Mouse (Mus musculus) forebrain, embryonic 10.5 days (tissue): ENCODE results near the gene Dner. TPM values are rescaled to one million over a fixed set of nuclear protein-coding genes. Genes with fewer than 3 reads are reported as not detected.

ENCODE experiments used
- DNase-seq: peaks from one replicate; pipeline ENCODE4 v3.0.0-alpha.2; 2017; ENCODE audit warnings: low spot score; ENCODE audit errors: extremely low spot score
- H3K27ac ChIP-seq: fragments of 300-500 bp; sonication (generic); 2 replicates; pipeline ENCODE4 v1.5.1; 2016; ENCODE audit warnings: mild to moderate bottlenecking
- H3K27me3 ChIP-seq: fragments of 300-500 bp; sonication (generic); 2 replicates; pipeline ENCODE4 v1.6.1; 2016; ENCODE audit warnings: mild to moderate bottlenecking; ENCODE audit not compliant: poor library complexity, severe bottlenecking
- H3K36me3 ChIP-seq: fragments of 300-500 bp; sonication (generic); replicated peaks from 2 replicates; pipeline ENCODE4 v1.6.1; 2016; ENCODE audit warnings: mild to moderate bottlenecking, moderate library complexity
- H3K4me1 ChIP-seq: fragments of 300-500 bp; sonication (generic); 2 replicates; pipeline ENCODE4 v1.6.1; 2016
- H3K4me3 ChIP-seq: fragments of 300-500 bp; sonication (generic); 2 replicates; pipeline ENCODE4 v1.5.1; 2016; ENCODE audit warnings: mild to moderate bottlenecking, moderate library complexity
- H3K9me3 ChIP-seq: fragments of 300-500 bp; sonication (generic); 2 replicates; pipeline ENCODE4 v1.6.1; 2016; ENCODE audit warnings: mild to moderate bottlenecking, moderate library complexity
- WGBS: fragments of 180-500 bp; shearing (Covaris S2); methylation state at CpG from one replicate; pipeline ENCODE4 v1.1.7; 2016; 5-methylcytosine and 5-hydroxymethylcytosine counted together
- polyA plus RNA-seq: library from polyadenylated mRNA; unstranded; fragments of >200 nt; fragmentation: Nextera tagmentation; extraction: Ambion mirVana; gene quantifications from 2 replicates; pipeline ENCODE4 v1.2.1, GENCODE M21; 2016

Dner gene
- polyA plus RNA-seq, 1 experiment from 2014 or later = 8.3 TPM

DNA sequence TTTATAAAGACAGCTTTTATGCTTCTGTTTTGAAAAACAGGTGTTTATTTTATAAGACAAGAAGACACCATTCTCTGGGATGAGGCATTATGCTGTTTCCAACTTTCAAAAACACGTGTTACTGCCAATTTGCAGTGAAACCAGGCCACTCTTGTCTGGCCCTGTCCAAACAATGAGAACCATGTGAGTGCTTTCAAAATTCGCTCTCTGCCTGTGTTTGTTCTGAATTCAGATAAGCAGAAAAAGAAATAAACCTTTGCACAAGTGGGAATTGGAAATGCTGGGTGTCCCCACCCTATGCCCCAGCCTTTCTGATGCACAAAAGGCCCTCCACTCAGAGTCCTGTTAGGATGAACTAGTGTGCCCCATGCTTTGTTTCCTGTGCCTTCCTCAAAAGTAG is 276.6 kb downstream of the Dner start:
- Histone ChIP-seq H3K27me3 (no peaks in the 10 kb centered on the region), H3K4me3 (no peak overlapping the region), H3K4me1 (peaks cover 36% of the 10 kb centered on the region), H3K27ac (no peak overlapping the region), H3K36me3 (no peaks in the 10 kb centered on the region), H3K9me3 (no peaks in the 10 kb centered on the region)
- DNase-seq = no peak
- 76% methylated on average over 2 of the region's 2 CpGs for WGBS

DNA sequence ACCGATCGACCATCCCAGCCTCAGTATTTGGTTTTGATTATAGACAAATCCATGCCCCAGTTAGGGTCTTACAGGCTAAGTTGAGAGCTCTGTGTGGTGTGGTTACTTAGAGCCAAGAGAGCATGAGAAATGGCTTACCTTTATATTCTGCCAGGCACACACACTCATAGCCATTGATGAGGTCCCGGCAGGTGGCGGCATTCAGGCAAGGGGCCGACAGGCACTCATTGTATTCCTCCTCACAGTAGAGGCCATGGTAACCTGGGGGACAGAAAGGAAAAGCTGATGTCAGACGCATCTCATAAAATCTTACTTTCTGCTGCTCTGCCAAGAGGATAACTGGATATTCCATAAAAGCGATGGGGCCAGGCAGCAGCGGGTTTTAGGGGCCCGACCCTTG is 277.5 kb downstream of the Dner start:
- Histone ChIP-seq H3K4me3 (no peak overlapping the region), H3K4me1 (peaks cover 36% of the 10 kb centered on the region), H3K27me3 (no peaks in the 10 kb centered on the region), H3K27ac (0 out of 2 replicates have a peak overlapping the region, but pooled peaks have one; percentile 30), H3K9me3 (no peaks in the 10 kb centered on the region), H3K36me3 (no peaks in the 10 kb centered on the region)
- WGBS = 42% methylated on average over 9 of the region's 9 CpGs
- DNase-seq = no peak

DNA sequence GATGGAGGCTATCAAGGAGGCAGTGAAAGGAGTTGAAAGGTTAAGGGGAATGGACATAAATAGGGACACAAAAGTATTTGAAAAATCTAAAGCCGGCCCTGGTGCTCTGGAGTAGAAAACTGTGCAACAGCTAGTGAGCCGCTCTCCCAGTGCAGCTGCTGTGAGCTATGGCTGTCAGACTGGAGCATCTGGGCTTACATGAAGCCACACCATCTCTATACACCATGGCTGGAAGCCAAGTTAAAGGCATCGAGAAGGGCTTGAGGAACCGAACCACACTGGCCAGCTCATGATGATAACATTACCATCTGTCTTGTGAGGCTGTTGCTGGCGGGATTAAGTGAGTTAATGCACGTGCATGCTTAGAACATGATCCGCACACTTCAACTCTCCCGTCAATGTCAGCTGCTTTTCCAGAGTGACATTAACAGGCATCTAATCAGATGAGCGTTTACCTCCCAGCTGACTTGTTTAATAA is 278.2 kb downstream of the Dner start:
- no peak for DNase-seq
- 78% methylated on average over 9 of the region's 9 CpGs for WGBS

DNA sequence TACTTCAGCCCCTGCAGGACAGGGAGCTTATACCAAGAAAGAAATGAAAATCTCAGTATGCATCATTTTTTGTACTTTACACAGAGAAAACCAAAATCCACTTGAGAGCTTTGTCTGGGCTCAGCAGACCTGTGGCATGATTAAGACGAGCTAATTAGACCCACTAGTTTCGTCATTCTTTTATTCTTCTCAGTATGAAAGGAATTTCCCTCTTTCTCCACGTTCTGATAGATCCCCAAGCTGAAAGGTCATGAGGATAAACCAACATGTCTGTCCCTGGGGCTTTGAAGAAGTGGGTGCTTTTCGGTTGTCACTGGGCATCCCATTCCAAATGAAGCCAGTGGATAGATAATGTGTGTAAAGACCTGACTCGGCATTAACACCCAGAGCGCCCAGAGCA is 278.7 kb downstream of the Dner start:
- 0 out of 2 replicates have a peak overlapping the region, but pooled peaks have one; percentile 17 for H3K27ac ChIP-seq
- no peak for DNase-seq
- H3K4me3 ChIP-seq = no peak overlapping the region
- H3K4me1 ChIP-seq = peaks cover 33% of the 10 kb centered on the region
- H3K36me3 ChIP-seq = no peaks in the 10 kb centered on the region
- 35% methylated on average over 6 of the region's 6 CpGs for WGBS
- H3K27me3 ChIP-seq = no peaks in the 10 kb centered on the region
- H3K9me3 ChIP-seq = no peaks in the 10 kb centered on the region

More for the DNA sequence above, 278.2 kb downstream of the Dner start:
- Histone ChIP-seq H3K9me3 (no peaks in the 10 kb centered on the region), H3K36me3 (no peaks in the 10 kb centered on the region), H3K27me3 (no peaks in the 10 kb centered on the region), H3K27ac (0 out of 2 replicates have a peak overlapping the region, but pooled peaks have one; percentile 17), H3K4me1 (peaks cover 36% of the 10 kb centered on the region), H3K4me3 (no peak overlapping the region)

DNA sequence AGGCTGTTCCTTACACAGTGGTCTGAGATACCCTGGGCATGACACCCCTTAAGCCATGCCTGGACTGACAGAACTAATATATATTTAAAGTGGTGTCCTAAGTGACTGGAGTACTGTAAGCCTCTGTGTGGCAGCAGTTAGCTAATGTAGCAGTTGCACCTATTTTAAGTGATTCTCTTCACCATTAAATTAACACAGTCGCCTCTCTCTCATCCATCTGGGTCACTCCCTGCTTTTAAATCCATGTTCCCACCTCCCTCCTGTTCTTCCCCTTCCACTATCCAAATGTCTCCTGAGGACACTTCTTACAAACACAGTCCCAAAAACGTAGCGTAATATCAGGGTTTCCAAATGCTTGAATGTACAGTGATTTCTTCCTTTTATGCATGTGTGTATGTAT is 281.6 kb downstream of the Dner start:
- H3K36me3 ChIP-seq = no peaks in the 10 kb centered on the region
- H3K27ac ChIP-seq = no peak overlapping the region
- H3K4me3 ChIP-seq = no peak overlapping the region
- H3K27me3 ChIP-seq = no peaks in the 10 kb centered on the region
- DNase-seq = no peak
- no peaks in the 10 kb centered on the region for H3K9me3 ChIP-seq
- H3K4me1 ChIP-seq = peaks cover 31% of the 10 kb centered on the region
- WGBS = 92% methylated on average over 3 of the region's 3 CpGs

DNA sequence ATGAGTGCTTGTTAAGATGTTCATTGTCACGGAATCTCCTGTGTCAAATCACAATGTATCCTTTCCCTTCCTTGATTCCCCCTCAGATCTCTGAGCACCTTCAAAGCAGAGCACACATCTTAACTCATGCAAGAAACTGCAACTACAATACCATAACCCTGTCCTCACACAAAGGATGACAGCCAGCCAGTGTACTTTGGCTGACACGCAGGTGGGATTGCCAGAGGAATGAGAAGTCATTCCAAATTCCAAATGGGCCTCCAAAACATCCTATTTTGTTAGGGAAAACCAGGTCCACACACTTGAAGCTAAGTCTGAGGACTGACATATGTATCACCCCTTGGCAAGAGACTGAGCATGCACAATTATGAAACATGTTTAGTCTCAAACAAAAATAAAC is 286.5 kb downstream of the Dner start:
- H3K36me3 ChIP-seq = no peaks in the 10 kb centered on the region
- no peaks in the 10 kb centered on the region for H3K9me3 ChIP-seq
- WGBS = 83% methylated on average over 2 of the region's 2 CpGs
- H3K27ac ChIP-seq = no peak overlapping the region
- H3K4me1 ChIP-seq = peaks cover 6% of the 10 kb centered on the region
- no peaks in the 10 kb centered on the region for H3K27me3 ChIP-seq
- DNase-seq = peak; percentile 3
- H3K4me3 ChIP-seq = no peak overlapping the region

DNA sequence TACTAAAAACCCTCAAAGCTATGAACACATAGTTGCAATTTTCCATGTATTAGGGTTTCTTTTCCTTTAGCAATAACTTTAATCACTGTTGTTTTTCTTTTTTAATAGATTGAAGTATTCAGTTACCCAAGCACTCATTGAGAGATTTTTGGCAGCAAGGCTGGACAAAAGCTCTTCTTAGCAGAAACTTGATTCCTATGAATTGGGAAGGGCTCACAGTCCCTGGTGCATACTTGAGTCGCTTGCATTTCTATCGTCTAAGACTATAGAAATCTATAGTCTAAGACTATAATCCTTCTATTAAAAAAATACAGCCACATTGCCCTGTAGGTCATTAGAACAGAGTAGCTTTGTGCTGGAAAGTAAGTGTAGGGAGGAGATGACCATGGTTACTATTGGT is 287.1 kb downstream of the Dner start:
- no peaks in the 10 kb centered on the region for H3K27me3 ChIP-seq
- H3K9me3 ChIP-seq = no peaks in the 10 kb centered on the region
- H3K27ac ChIP-seq = no peak overlapping the region
- no peak overlapping the region for H3K4me3 ChIP-seq
- no peaks in the 10 kb centered on the region for H3K36me3 ChIP-seq
- peaks cover 6% of the 10 kb centered on the region for H3K4me1 ChIP-seq
- 73% methylated on average over 2 of the region's 2 CpGs for WGBS
- DNase-seq = no peak

DNA sequence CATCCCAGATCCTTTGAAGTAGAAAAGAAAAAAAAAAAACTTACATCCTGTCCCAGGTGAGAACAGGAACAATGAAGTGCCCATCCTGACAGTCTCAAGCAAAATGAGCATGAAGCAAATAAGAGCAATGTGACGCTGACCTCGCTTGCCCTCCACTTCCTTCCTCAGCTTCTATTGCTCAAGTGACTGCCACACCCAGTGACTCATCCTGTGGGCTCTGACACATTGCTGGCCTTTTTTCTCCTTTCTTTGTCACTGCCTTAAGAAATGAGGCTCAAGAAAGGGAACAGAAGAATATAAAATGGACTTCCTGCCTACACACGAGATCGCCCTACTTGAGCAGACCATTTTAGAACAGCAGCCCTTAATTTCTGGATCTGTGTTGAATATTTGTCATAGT is 289.1 kb downstream of the Dner start:
- Histone ChIP-seq H3K36me3 (no peaks in the 10 kb centered on the region), H3K9me3 (no peaks in the 10 kb centered on the region), H3K4me3 (no peak overlapping the region), H3K27me3 (no peaks in the 10 kb centered on the region), H3K27ac (no peak overlapping the region), H3K4me1 (peaks cover 6% of the 10 kb centered on the region)
- no peak for DNase-seq
- WGBS = 82% methylated on average over 4 of the region's 4 CpGs

DNA sequence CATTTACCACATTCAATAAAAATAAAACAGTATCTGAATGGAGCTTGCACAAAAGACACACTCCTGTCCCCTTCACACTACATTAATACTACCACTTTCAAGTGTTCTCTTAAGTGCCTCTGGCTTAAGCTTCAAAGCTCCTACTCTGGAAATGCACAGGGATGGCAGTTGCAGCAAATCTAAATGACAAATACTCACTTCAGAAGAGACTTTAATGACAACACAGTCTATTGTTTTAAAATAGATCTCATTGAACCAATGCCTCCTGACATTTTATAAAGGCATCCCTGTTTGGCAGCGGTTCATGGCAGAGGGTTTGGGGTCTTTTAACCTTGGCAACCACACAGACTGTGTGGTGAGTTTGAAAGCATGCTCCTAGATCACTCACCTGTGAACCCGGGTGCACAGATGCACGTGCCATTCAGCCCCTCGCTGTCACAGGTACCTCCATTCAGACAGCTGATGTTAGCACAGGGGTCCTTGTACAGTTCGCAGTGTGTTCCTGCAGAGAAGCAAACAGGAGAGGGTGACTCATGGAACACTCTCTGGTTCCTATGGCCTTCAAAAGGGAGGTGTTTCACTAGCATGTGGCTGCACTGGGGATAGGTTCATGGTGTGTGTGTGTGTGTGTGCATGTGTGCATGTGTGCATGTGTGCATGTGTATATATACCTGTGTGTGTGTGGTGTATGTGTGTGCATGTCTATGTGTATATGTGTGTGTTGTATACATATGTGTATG is 290.3 kb downstream of the Dner start:
- no peak overlapping the region for H3K27ac ChIP-seq
- 85% methylated on average over 5 of the region's 5 CpGs for WGBS
- no peak overlapping the region for H3K4me3 ChIP-seq
- H3K4me1 ChIP-seq = peaks cover 6% of the 10 kb centered on the region
- no peaks in the 10 kb centered on the region for H3K9me3 ChIP-seq
- H3K27me3 ChIP-seq = no peaks in the 10 kb centered on the region
- H3K36me3 ChIP-seq = no peaks in the 10 kb centered on the region
- no peak for DNase-seq

DNA sequence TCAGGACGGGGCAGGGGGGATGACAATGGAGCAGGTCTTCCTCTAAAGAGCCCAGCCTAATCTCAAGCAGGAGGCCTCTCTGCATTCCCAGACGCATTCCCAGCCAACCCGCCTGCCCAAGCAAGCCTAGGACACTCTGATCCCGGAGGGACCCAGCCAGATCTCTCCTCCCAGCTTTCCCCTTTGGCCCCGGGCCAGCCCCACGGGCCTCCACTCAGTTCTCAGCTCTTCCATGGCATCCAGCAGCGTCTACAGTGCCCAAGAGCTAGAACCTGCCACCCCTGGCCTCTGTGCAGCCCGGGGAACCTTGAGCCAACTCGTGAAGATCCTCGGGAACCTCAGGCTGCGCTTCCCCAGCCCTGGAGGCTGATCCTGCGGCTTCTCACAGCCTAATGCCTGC is 291.1 kb downstream of the Dner start:
- H3K9me3 ChIP-seq = no peaks in the 10 kb centered on the region
- WGBS = 47% methylated on average over 12 of the region's 12 CpGs
- peaks cover 6% of the 10 kb centered on the region for H3K4me1 ChIP-seq
- no peak for DNase-seq
- H3K36me3 ChIP-seq = no peaks in the 10 kb centered on the region
- no peak overlapping the region for H3K4me3 ChIP-seq
- H3K27me3 ChIP-seq = no peaks in the 10 kb centered on the region
- H3K27ac ChIP-seq = no peak overlapping the region

DNA sequence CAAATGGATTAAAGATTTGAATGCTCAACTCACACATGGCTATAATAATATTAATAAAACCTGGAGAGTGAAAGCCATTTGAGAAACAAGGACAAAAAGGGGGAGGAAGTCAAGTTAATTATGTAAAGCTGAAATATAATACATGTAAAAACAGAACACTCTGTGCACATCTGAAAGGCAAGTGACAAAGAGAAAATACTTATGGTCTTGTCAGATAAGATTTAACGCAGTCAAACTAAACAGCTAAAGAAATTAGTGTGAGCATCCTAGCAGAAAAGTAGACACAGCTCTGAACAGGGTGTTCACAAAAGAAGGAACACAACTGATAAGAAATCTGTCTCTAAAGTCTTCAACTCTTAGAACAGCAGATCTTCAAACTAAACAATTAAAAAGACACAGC is 293.9 kb downstream of the Dner start:
- no peak for DNase-seq
- WGBS = 93% methylated on average over 1 of the region's 1 CpGs

DNA sequence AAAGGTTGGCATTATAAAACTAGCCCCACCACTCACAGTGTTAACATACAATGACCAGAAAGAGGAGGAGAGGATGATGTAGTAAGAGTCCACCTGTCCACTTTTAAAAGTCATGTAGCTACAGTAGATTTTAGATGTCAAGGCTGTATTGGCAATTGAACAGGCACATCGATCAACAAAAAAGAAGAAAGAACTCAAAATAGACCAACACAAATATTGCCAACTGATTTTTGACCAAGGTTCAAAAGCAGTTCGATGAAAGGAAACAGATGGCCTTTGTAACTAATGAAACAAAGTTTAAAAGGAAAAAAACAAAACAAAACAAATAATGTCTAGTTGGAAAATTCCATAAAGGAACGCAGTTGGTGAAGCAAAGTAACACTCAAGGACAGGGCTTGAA is 296.4 kb downstream of the Dner start:
- 85% methylated on average over 3 of the region's 3 CpGs for WGBS
- 0 out of 2 replicates have a peak, but pooled peaks cover 1% of the 10 kb centered on the region for H3K4me1 ChIP-seq

More for the DNA sequence above, 293.9 kb downstream of the Dner start:
- no peak overlapping the region for H3K27ac ChIP-seq
- peaks cover 6% of the 10 kb centered on the region; the same call in 1 of the 2 replicates for H3K4me1 ChIP-seq
- H3K4me3 ChIP-seq = no peak overlapping the region
- no peaks in the 10 kb centered on the region for H3K9me3 ChIP-seq
- H3K27me3 ChIP-seq = no peaks in the 10 kb centered on the region
- H3K36me3 ChIP-seq = no peaks in the 10 kb centered on the region

DNA sequence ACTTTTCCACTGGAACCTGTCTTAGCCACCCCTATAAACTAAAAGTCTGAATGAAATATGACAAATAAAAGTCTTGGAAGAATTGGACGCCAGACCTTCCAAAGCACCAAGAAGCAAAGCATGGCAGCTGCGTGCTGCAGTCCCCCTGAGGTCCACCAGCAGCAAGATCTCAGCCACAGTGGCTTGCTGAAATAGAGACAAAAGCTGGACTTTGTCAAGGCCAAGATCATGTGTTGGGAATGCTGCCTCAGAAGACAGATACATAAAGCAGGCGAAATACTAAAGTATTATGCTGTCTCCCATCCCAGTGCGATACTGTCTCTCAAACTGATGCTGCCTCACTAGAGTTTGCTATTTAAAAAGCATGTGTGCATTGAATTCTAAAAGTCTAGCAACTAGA is 296.9 kb downstream of the Dner start:
- no peaks in the 10 kb centered on the region for H3K36me3 ChIP-seq
- H3K27ac ChIP-seq = no peak overlapping the region
- 93% methylated on average over 4 of the region's 4 CpGs for WGBS

More for the DNA sequence above, 296.4 kb downstream of the Dner start:
- Histone ChIP-seq H3K36me3 (no peaks in the 10 kb centered on the region), H3K4me3 (no peak overlapping the region), H3K27me3 (no peaks in the 10 kb centered on the region), H3K9me3 (no peaks in the 10 kb centered on the region), H3K27ac (no peak overlapping the region)
- no peak for DNase-seq

More for the DNA sequence above, 296.9 kb downstream of the Dner start:
- Histone ChIP-seq H3K4me3 (no peak overlapping the region), H3K27me3 (no peaks in the 10 kb centered on the region), H3K9me3 (no peaks in the 10 kb centered on the region), H3K4me1 (no peaks in the 10 kb centered on the region)
- no peak for DNase-seq
